Mouse (Mus musculus): ENCODE results near the gene Pdzd3. TPM values are rescaled to one million over a fixed set of nuclear protein-coding genes. Genes with fewer than 3 reads are reported as not detected.

Gene Pdzd3
- under 1 TPM in 1 of 2 experiments, not detected in 1; 0.04 TPM for polyA plus RNA-seq (2012; fragmentation: generic; extraction: Trizol)

GRCm38 (mm10) chr9:44251314-44251713, at the start of gene Pdzd3:
Gene Pdzd3 (minus strand): TSS chr9:44251471.

GRCm38 (mm10) chr9:44288076-44288958, 37.0 kb upstream of the Pdzd3 start, which contains the start of gene Abcg4:
Gene Abcg4 (minus strand): TSS chr9:44288615.

GRCm38 (mm10) chr9:44268432-44268831, 17.2 kb upstream of the Pdzd3 start, which contains the start of gene Nlrx1:
Gene Nlrx1 (minus strand): TSS chr9:44268599.

GRCm38 (mm10) chr9:44240399-44240798, 10.9 kb downstream of the Pdzd3 start, which contains the start of gene Ccdc153:
Gene Ccdc153 (plus strand): TSS chr9:44240676.

GRCm38 (mm10) chr9:44233802-44234478, 17.3 kb downstream of the Pdzd3 start, which contains the start of gene Cbl:
Gene Cbl (minus strand): TSS chr9:44234049.

Other genes starting within 250 kb of the Pdzd3 start
- under 1 TPM; 0.16 to 0.78 TPM for gene Thy1, start 208.1 kb downstream of the Pdzd3 start, polyA plus RNA-seq (2012; fragmentation: generic; extraction: Trizol)
- gene Usp2, start 184.4 kb downstream of the Pdzd3 start, polyA plus RNA-seq (2012; fragmentation: generic; extraction: Trizol), result 1 to 10 TPM in 1 of 2 experiments, under 1 TPM in 1; 0.51 to 3.4 TPM
- under 1 TPM in 1 of 2 experiments, not detected in 1; 0.06 TPM for gene Mfrp, start 149.7 kb downstream of the Pdzd3 start, polyA plus RNA-seq (2012; fragmentation: generic; extraction: Trizol)
- 1 to 10 TPM in 1 of 2 experiments, under 1 TPM in 1; 0.16 to 1.5 TPM for gene C1qtnf5, start 144.2 kb downstream of the Pdzd3 start, polyA plus RNA-seq (2012; fragmentation: generic; extraction: Trizol)
- under 1 TPM in 1 of 2 experiments, not detected in 1; 0.27 TPM for gene Gm49380, start 138.0 kb downstream of the Pdzd3 start, polyA plus RNA-seq (2012; fragmentation: generic; extraction: Trizol)
- 10 to 100 TPM; 43.1 to 68.6 TPM for gene Rnf26, start 138.0 kb downstream of the Pdzd3 start, polyA plus RNA-seq (2012; fragmentation: generic; extraction: Trizol)
- gene Mcam, start 117.0 kb downstream of the Pdzd3 start, polyA plus RNA-seq (2012; fragmentation: generic; extraction: Trizol), result under 1 TPM; 0.19 to 0.68 TPM
- gene Cbl, start 17.4 kb downstream of the Pdzd3 start, polyA plus RNA-seq (2012; fragmentation: generic; extraction: Trizol), result 1 to 10 TPM in 1 of 2 experiments, under 1 TPM in 1; 0.90 to 3.3 TPM
- not detected for gene Ccdc153, start 10.8 kb downstream of the Pdzd3 start, polyA plus RNA-seq (2012; fragmentation: generic; extraction: Trizol)
- 1 to 10 TPM in 1 of 2 experiments, under 1 TPM in 1; 0.41 to 2.5 TPM for gene Nlrx1, start 17.1 kb upstream of the Pdzd3 start, polyA plus RNA-seq (2012; fragmentation: generic; extraction: Trizol)
- gene Abcg4, start 37.1 kb upstream of the Pdzd3 start, polyA plus RNA-seq (2012; fragmentation: generic; extraction: Trizol), result under 1 TPM; 0.09 to 0.91 TPM
- 1 to 10 TPM; 2.5 to 5.2 TPM for gene Hinfp, start 54.2 kb upstream of the Pdzd3 start, polyA plus RNA-seq (2012; fragmentation: generic; extraction: Trizol)
- gene C2cd2l, start 68.8 kb upstream of the Pdzd3 start, polyA plus RNA-seq (2012; fragmentation: generic; extraction: Trizol), result 1 to 10 TPM; 3.7 to 4.6 TPM
- 10 to 100 TPM; 24.6 to 26.4 TPM for gene Dpagt1, start 74.5 kb upstream of the Pdzd3 start, polyA plus RNA-seq (2012; fragmentation: generic; extraction: Trizol)
- 100 to 1,000 TPM; 334 to 376 TPM for gene H2afx, start 83.2 kb upstream of the Pdzd3 start, polyA plus RNA-seq (2012; fragmentation: generic; extraction: Trizol)
- gene Hmbs, start 92.8 kb upstream of the Pdzd3 start, polyA plus RNA-seq (2012; fragmentation: generic; extraction: Trizol), result 10 to 100 TPM; 33.8 to 49.1 TPM
- 10 to 100 TPM; 13.5 to 31.9 TPM for gene Vps11, start 110.2 kb upstream of the Pdzd3 start, polyA plus RNA-seq (2012; fragmentation: generic; extraction: Trizol)
- 10 to 100 TPM; 12.8 to 29.3 TPM for gene Hyou1, start 128.0 kb upstream of the Pdzd3 start, polyA plus RNA-seq (2012; fragmentation: generic; extraction: Trizol)
- 10 to 100 TPM in 1 of 2 experiments, 1 to 10 TPM in 1; 5.7 to 11.4 TPM for gene Slc37a4, start 145.4 kb upstream of the Pdzd3 start, polyA plus RNA-seq (2012; fragmentation: generic; extraction: Trizol)
- 1,000 to 10,000 TPM; 2,064 to 3,081 TPM for gene Rps25, start 155.7 kb upstream of the Pdzd3 start, polyA plus RNA-seq (2012; fragmentation: generic; extraction: Trizol)
- gene Trappc4, start 156.1 kb upstream of the Pdzd3 start, polyA plus RNA-seq (2012; fragmentation: generic; extraction: Trizol), result 10 to 100 TPM; 86.8 to 98.1 TPM
- gene Ccdc84, start 167.1 kb upstream of the Pdzd3 start, polyA plus RNA-seq (2012; fragmentation: generic; extraction: Trizol), result 10 to 100 TPM in 1 of 2 experiments, 1 to 10 TPM in 1; 7.9 to 23.6 TPM
- gene Foxr1, start 189.7 kb upstream of the Pdzd3 start, polyA plus RNA-seq (2012; fragmentation: generic; extraction: Trizol), result not detected
- gene Upk2, start 203.5 kb upstream of the Pdzd3 start, polyA plus RNA-seq (2012; fragmentation: generic; extraction: Trizol), result under 1 TPM in 1 of 2 experiments, not detected in 1; 0.07 TPM
- 10 to 100 TPM; 22.2 to 90.8 TPM for gene Bcl9l, start 231.4 kb upstream of the Pdzd3 start, polyA plus RNA-seq (2012; fragmentation: generic; extraction: Trizol)